Mouse (Mus musculus): ENCODE measurements around the gene St6galnac3.

DNA sequence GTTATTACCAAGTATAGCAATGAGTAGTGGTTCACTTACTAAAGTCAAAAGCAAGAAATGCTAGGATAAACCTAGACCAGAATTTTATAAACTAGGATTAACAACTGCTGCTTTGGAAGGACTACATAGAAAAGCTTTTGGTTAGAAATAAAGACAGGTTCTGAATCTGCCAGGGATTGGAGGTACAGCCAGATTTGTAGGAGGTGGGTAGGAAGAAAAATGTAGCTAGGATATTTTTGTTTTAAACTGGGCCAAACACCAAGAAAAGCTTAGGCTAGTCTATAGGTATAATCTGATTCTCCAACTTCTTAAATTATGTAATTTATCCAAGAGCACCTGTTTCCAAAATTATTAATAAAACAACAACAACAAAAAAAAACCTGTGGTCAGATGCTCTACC, 3.6 kb upstream of the St6galnac3 start:
- no peak for TF ChIP-seq CTCF (IDR thresholded peaks at IDR 0.05; ENCODE audit: borderline replicate concordance, extremely low read depth, insufficient read depth, insufficient read length)
- TF ChIP-seq POLR2A (IDR thresholded peaks at IDR 0.05; ENCODE audit: borderline replicate concordance, extremely low read depth, insufficient read depth, insufficient read length, poor library complexity, severe bottlenecking), result no peak
